8 mouse cellular contexts compared by ENCODE assay signal in the genomic region with DNA sequence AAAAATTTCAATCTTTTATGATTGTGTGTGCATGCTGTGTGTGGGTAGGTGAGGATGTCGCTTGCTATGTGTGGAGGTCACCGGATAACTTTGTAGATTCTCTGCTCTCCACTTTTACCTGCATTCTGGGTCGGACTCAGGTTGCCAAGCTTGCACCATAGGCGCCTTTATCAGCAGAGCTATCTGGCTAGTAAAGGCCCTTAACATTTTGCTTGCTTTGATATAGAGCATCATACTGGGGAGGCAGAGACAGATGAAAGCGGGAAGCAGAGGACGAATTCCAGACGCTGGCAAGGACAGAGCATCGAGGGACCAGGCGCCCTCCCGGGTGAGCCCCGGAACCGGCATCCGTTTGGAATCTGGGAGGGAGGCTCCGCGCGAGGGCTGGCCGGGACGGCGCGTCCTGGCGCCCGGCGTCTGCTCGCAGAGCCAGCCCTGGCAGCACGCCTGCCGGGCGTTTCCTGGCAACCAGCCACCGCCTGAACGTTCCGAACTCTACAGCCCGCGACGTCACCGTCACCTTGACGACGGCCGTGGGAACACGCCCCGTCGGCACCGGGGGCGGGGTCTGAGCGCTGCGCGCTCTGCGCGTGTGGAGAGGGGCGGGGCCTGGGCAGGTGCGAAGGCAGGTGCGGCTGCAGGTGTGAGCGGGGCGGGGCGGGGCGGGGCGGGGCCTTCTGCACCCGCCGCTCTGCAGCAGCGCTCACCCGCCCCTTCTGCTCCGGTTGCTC. TPM values are rescaled to one million over a fixed set of nuclear protein-coding genes. Genes with fewer than 3 reads are reported as not detected.
DNase-seq lines count a peak whose midpoint lies in the region; ATAC-seq and TF ChIP-seq lines count a peak whose summit lies in the region.

No protein-coding gene starts in this region.

- DNase-seq in adrenal gland, postnatal 14 days, result peak; percentile 99
- DNase-seq in embryonic facial prominence, embryonic 10.5 days (ENCODE audit: low spot score), result peak; percentile 95
- peak; percentile 98 to 99 for DNase-seq in left cerebral cortex, postnatal 36 days (ENCODE audit: low spot score in 2 of 2)
- DNase-seq in midbrain, embryonic 11.5 days (ENCODE audit: low spot score, missing footprints), result peak; percentile 99
- DNase-seq in right cerebral cortex, postnatal 4 days, result peak; percentile 99
- peak; percentile 94 for DNase-seq in yolk sac, embryonic 10.5 days (ENCODE audit: low spot score)

- peaks cover 20% of the 10 kb centered on the region for H3K27me3 ChIP-seq in embryonic facial prominence, embryonic 10.5 days (replicated peaks; ENCODE audit: low read depth, poor library complexity, severe bottlenecking)
- no peaks in the 10 kb centered on the region; the same call in 1 of the 2 replicates for H3K27me3 ChIP-seq in intestine, postnatal 0 days (replicated peaks; ENCODE audit: control insufficient read depth, insufficient read depth, low read length)
- no peaks in the 10 kb centered on the region for H3K27me3 ChIP-seq in midbrain, embryonic 11.5 days (ENCODE audit: control insufficient read depth, insufficient read depth, low read length)

- H3K4me1 ChIP-seq in embryonic facial prominence, embryonic 10.5 days, result peaks cover 32% of the 10 kb centered on the region
- H3K4me1 ChIP-seq in intestine, postnatal 0 days (replicated peaks; ENCODE audit: control insufficient read depth, insufficient read depth, low read length), result no peaks in the 10 kb centered on the region
- peaks cover 7% of the 10 kb centered on the region; the same call in 1 of the 2 replicates for H3K4me1 ChIP-seq in midbrain, embryonic 11.5 days (ENCODE audit: control insufficient read depth, insufficient read depth, low read length)

- ATAC-seq in granulocyte monocyte progenitor cell, adult 5-6 weeks (replicated peaks; ENCODE audit: poor library complexity, severe bottlenecking), result peak; percentile 88
- ATAC-seq in intestine, postnatal 0 days, result peak; percentile 97
- peak; percentile 95 for ATAC-seq in midbrain, embryonic 11.5 days (ENCODE audit: low FRiP score)

- H3K4me3 ChIP-seq in embryonic facial prominence, embryonic 10.5 days, result peak overlapping the region; percentile 64
- peak overlapping the region; percentile 33 for H3K4me3 ChIP-seq in intestine, postnatal 0 days (ENCODE audit: low read depth, low read length)
- peak overlapping the region; percentile 46 for H3K4me3 ChIP-seq in midbrain, embryonic 11.5 days (ENCODE audit: low read depth, low read length)

- 1% methylated on average over 60 of the region's 60 CpGs for WGBS in embryonic facial prominence, embryonic 10.5 days
- 2% methylated on average over 59 of the region's 60 CpGs for WGBS in intestine, postnatal 0 days
- WGBS in midbrain, embryonic 11.5 days, result 2% methylated on average over 56 of the region's 60 CpGs

- intact Hi-C loops in left cerebral cortex, postnatal 36 days (cut with DNase I), result loop anchor here (2.0 to 10.0 kb wide), 2 partner anchors 28 to 46 kb away; no protein-coding TSS in a partner anchor

- 0 out of 2 replicates have a peak, but pooled peaks cover 5% of the 10 kb centered on the region for H3K9me3 ChIP-seq in embryonic facial prominence, embryonic 10.5 days
- H3K9me3 ChIP-seq in intestine, postnatal 0 days (ENCODE audit: control insufficient read depth), result 0 out of 2 replicates have a peak, but pooled peaks cover 2% of the 10 kb centered on the region
- no peaks in the 10 kb centered on the region for H3K9me3 ChIP-seq in midbrain, embryonic 11.5 days (ENCODE audit: control insufficient read depth, low read length)

- peak overlapping the region; percentile 70 for H3K4me2 ChIP-seq in intestine, postnatal 0 days (replicated peaks; ENCODE audit: low read depth)
- H3K4me2 ChIP-seq in midbrain, embryonic 11.5 days, result peak overlapping the region; percentile 87

- peak overlapping the region; percentile 22; the same call in 1 of the 2 replicates for H3K9ac ChIP-seq in intestine, postnatal 0 days (ENCODE audit: low read depth, low read length)
- H3K9ac ChIP-seq in midbrain, embryonic 11.5 days (ENCODE audit: low read length), result peak overlapping the region; percentile 45; the same call in 1 of the 2 replicates

- peak; percentile 18; the same call in 1 of the 2 replicates for TF ChIP-seq CTCF in intestine, postnatal 0 days (IDR thresholded peaks at IDR 0.05; ENCODE audit: low read depth)

- peak overlapping the region; percentile 75 for H3K27ac ChIP-seq in embryonic facial prominence, embryonic 10.5 days (replicated peaks)
- peak overlapping the region; percentile 41 for H3K27ac ChIP-seq in intestine, postnatal 0 days (ENCODE audit: low read depth, low read length)
- H3K27ac ChIP-seq in midbrain, embryonic 11.5 days (ENCODE audit: low read depth, low read length), result peak overlapping the region; percentile 54

- H3K36me3 ChIP-seq in embryonic facial prominence, embryonic 10.5 days (replicated peaks), result no peaks in the 10 kb centered on the region
- H3K36me3 ChIP-seq in intestine, postnatal 0 days (ENCODE audit: control insufficient read depth, insufficient read depth), result no peaks in the 10 kb centered on the region
- no peaks in the 10 kb centered on the region for H3K36me3 ChIP-seq in midbrain, embryonic 11.5 days (ENCODE audit: control insufficient read depth, insufficient read depth, low read length)

RNA-seq across cellular contexts. Expression of gene Xirp1, which starts 12.5 kb away (rescaled TPM):
- 0.22 and 0.30 TPM in 2 replicates for total RNA-seq in adrenal gland, postnatal 14 days (2021)
- 0.04 and 0.38 TPM in 2 replicates for polyA plus RNA-seq in embryonic facial prominence, embryonic 10.5 days (2016; fragmentation: Nextera tagmentation; extraction: Ambion mirVana)
- total RNA-seq in granulocyte monocyte progenitor cell, adult 5-6 weeks (2014; fragmentation: Nextera tagmentation), result not detected in 2 replicates
- total RNA-seq in granulocyte monocyte progenitor cell, adult 5-6 weeks (2017), result not detected in 2 replicates
- 0.10 and 0.14 TPM in 2 replicates for polyA plus RNA-seq in intestine, postnatal 0 days (2015; fragmentation: Nextera tagmentation; extraction: Ambion mirVana)
- under 1 TPM in 1 of 2 experiments, not detected in 1; 0.15 TPM for total RNA-seq in left cerebral cortex, postnatal 36 days (2021)
- polyA plus RNA-seq in midbrain, embryonic 11.5 days (2014; fragmentation: Nextera tagmentation; extraction: Ambion mirVana), result not detected in 2 replicates

RNA-seq across cellular contexts. Expression of gene Csrnp1, which starts 26.5 kb away (rescaled TPM):
- 17.8 and 24.5 TPM in 2 replicates for total RNA-seq in adrenal gland, postnatal 14 days (2021)
- polyA plus RNA-seq in embryonic facial prominence, embryonic 10.5 days (2016; fragmentation: Nextera tagmentation; extraction: Ambion mirVana), result 3.1 and 4.8 TPM in 2 replicates
- 1.3 and 8.5 TPM in 2 replicates for total RNA-seq in granulocyte monocyte progenitor cell, adult 5-6 weeks (2014; fragmentation: Nextera tagmentation)
- 8.8 and 16.9 TPM in 2 replicates for total RNA-seq in granulocyte monocyte progenitor cell, adult 5-6 weeks (2017)
- polyA plus RNA-seq in intestine, postnatal 0 days (2015; fragmentation: Nextera tagmentation; extraction: Ambion mirVana), result 3.8 and 4.2 TPM in 2 replicates
- 10 to 100 TPM; 12.5 to 19.1 TPM for total RNA-seq in left cerebral cortex, postnatal 36 days (2021)
- polyA plus RNA-seq in midbrain, embryonic 11.5 days (2014; fragmentation: Nextera tagmentation; extraction: Ambion mirVana), result 0.34 and 0.67 TPM in 2 replicates

RNA-seq across cellular contexts. Expression of gene Cx3cr1, which starts 58.7 kb away (rescaled TPM):
- 2.4 and 3.8 TPM in 2 replicates for total RNA-seq in adrenal gland, postnatal 14 days (2021)
- polyA plus RNA-seq in embryonic facial prominence, embryonic 10.5 days (2016; fragmentation: Nextera tagmentation; extraction: Ambion mirVana), result 5.3 and 6.1 TPM in 2 replicates
- 8.9 and 10.5 TPM in 2 replicates for total RNA-seq in granulocyte monocyte progenitor cell, adult 5-6 weeks (2014; fragmentation: Nextera tagmentation)
- total RNA-seq in granulocyte monocyte progenitor cell, adult 5-6 weeks (2017), result 10.5 and 11.3 TPM in 2 replicates
- 5.4 and 6.5 TPM in 2 replicates for polyA plus RNA-seq in intestine, postnatal 0 days (2015; fragmentation: Nextera tagmentation; extraction: Ambion mirVana)
- 10 to 100 TPM; 30.9 to 32.8 TPM for total RNA-seq in left cerebral cortex, postnatal 36 days (2021)
- 2.9 and 4.3 TPM in 2 replicates for polyA plus RNA-seq in midbrain, embryonic 11.5 days (2014; fragmentation: Nextera tagmentation; extraction: Ambion mirVana)

Comparison
In these comparisons a context has a peak if more than half of its experiments do, and no peak if none do; other contexts are left out.
1. Peak in every context shown above with its lines: DNase-seq, ATAC-seq, H3K4me3 ChIP-seq and H3K27ac ChIP-seq.